ENCODE assay signal across 12 mouse cellular contexts in the genomic region with DNA sequence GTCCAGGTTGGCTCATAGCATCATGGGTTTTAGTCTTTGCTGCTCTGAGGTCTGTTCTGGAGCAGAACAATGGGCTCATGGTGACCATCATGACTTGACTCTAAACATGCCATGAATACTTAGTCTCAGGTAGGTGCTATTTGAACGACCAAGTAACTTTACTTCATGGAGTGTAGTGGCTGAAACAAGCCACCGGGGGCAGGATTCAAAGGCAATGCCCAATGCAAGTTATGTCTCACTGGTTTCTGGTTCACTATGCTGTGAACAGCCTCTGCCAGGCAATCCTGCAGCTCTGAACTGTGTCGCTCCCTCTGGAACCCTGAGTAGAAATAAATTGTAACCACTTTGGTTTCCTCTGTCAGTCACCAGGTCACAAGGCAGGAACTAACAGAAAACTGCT.
DNase-seq lines count a peak whose midpoint lies in the region; TF ChIP-seq lines count a peak whose summit lies in the region.
"Had no signal": no experiment of that assay in that cellular context is flagged by ENCODE, and none has a peak within 500 bp of the region (broad histone marks: within the 10 kb centered on the region; RNA-seq: fewer than 3 reads in every experiment).

No protein-coding gene starts in this region.

- no peaks in the 10 kb centered on the region for H3K27me3 ChIP-seq in splenic B cell, adult 2 months (ENCODE audit: control insufficient read depth, insufficient read depth, low read length, poor library complexity, severe bottlenecking)
- H3K27me3 ChIP-seq: hindbrain, embryonic 15.5 days; stomach, embryonic 15.5 days had no signal

- TF ChIP-seq CTCF in layer of hippocampus, adult 2 months (conservative IDR thresholded peaks at IDR 0.05) = peak; percentile 76

- no peak overlapping the region for H3K27ac ChIP-seq in layer of hippocampus, adult 2 months
- H3K27ac ChIP-seq: forebrain, embryonic 13.5 days; heart, embryonic 10.5 days; hindbrain, embryonic 15.5 days; stomach, embryonic 15.5 days had no signal

- no peaks in the 10 kb centered on the region for H3K36me3 ChIP-seq in splenic B cell, adult 2 months (ENCODE audit: control insufficient read depth, insufficient read depth, low read length, poor library complexity, severe bottlenecking)
- H3K36me3 ChIP-seq: heart, embryonic 10.5 days; hindbrain, embryonic 15.5 days; stomach, embryonic 15.5 days had no signal

- no peak for DNase-seq in layer of hippocampus, adult 2 months (ENCODE audit: low spot score in 2 of 2)
- no peak for DNase-seq in layer of hippocampus, postnatal 14 days (ENCODE audit: low spot score in 2 of 2)
- DNase-seq in A20 (ENCODE audit: low read depth, low spot score) = peak; percentile 18
- peak; percentile 43 for DNase-seq in R1 (ENCODE audit: low read depth, low spot score)
- peak; percentile 8 for DNase-seq in splenic B cell, adult 2 months (ENCODE audit: low read depth, low spot score)
- no peak for DNase-seq in cerebellum, adult 9-11 months
- no peak for DNase-seq in frontal cortex, postnatal 10 days (ENCODE audit: low spot score in 2 of 2)
- DNase-seq: right cerebral cortex, adult 18-20 months had no signal

- no peak overlapping the region for H3K4me3 ChIP-seq in layer of hippocampus, adult 2 months
- H3K4me3 ChIP-seq: forebrain, embryonic 13.5 days; heart, embryonic 10.5 days; hindbrain, embryonic 15.5 days; stomach, embryonic 15.5 days had no signal

Comparison
In these comparisons a context has a peak if more than half of its experiments do, and no peak if none do; other contexts are left out.
1. DNase-seq: peak in A20 (single experiment), R1 (single experiment) and splenic B cell, adult 2 months (single experiment); none in layer of hippocampus, adult 2 months (0 of 2), layer of hippocampus, postnatal 14 days (0 of 2), cerebellum, adult 9-11 months (single experiment) and frontal cortex, postnatal 10 days (0 of 2).